Mouse (Mus musculus) myocyte (in vitro differentiated cells): ENCODE measurements around the gene Eaf2. TPM values are rescaled to one million over a fixed set of nuclear protein-coding genes. Genes with fewer than 3 reads are reported as not detected.
"Not testable (repeated sequence)": the region's sequence is repeated elsewhere in the genome, so short reads cannot be mapped to it uniquely, and the experiment has no call there.

Source experiments
- H3K27me3 ChIP-seq: one replicate; pipeline ENCODE4 v1.6.1; 2011; ENCODE audit not compliant: control insufficient read depth, insufficient read depth, insufficient read length
- H3K36me3 ChIP-seq: one replicate; pipeline ENCODE4 v1.6.1; 2011; ENCODE audit not compliant: control insufficient read depth, insufficient read depth
- H3K4me2 ChIP-seq: one replicate; pipeline ENCODE4 v1.6.1; 2011; ENCODE audit warnings: low read depth, control low read depth
- H3K4me3 ChIP-seq: one replicate; pipeline ENCODE4 v1.5.1; 2011; ENCODE audit warnings: mild to moderate bottlenecking, control low read depth, moderate library complexity
- H3K79me2 ChIP-seq: one replicate; pipeline ENCODE4 v1.6.1; 2011; ENCODE audit not compliant: control insufficient read depth, insufficient read depth
- H3ac ChIP-seq: one replicate; pipeline ENCODE4 v1.6.1; 2011; ENCODE audit not compliant: control insufficient read depth, insufficient read length
- CEBPB ChIP-seq: IDR thresholded peaks from 2 replicates; pipeline ENCODE4 v1.6.1; 2011; ENCODE audit warnings: mild to moderate bottlenecking, moderate library complexity; ENCODE audit not compliant: poor library complexity, insufficient read depth, severe bottlenecking
- E2F4 ChIP-seq: IDR thresholded peaks from one replicate; pipeline ENCODE4 v1.6.1; 2011; ENCODE audit warnings: mild to moderate bottlenecking, control low read depth, moderate library complexity; ENCODE audit not compliant: insufficient read depth
- MAX ChIP-seq: IDR thresholded peaks from one replicate; pipeline ENCODE4 v1.6.1; 2011; ENCODE audit warnings: low read depth, mild to moderate bottlenecking, control low read depth
- MYOD1 ChIP-seq, 3 experiments: IDR thresholded peaks; one replicate each; pipeline ENCODE4 v1.6.1; 2011; ENCODE audit warnings: control low read depth in 2 of 3, low read depth in 2 of 3, mild to moderate bottlenecking in 2 of 3, moderate library complexity in 1 of 3; ENCODE audit not compliant: insufficient read length in 2 of 3, control insufficient read depth in 1 of 3
- MYOG ChIP-seq, 3 experiments: IDR thresholded peaks; one replicate each; pipeline ENCODE4 v1.6.1; 2011; ENCODE audit warnings: control low read depth in 2 of 3, low read depth in 2 of 3, mild to moderate bottlenecking in 2 of 3; ENCODE audit not compliant: insufficient read length in 2 of 3, control insufficient read depth in 1 of 3, insufficient read depth in 1 of 3
- POLR2A ChIP-seq: IDR thresholded peaks from one replicate; pipeline ENCODE4 v1.6.1; 2011; ENCODE audit warnings: low read depth, mild to moderate bottlenecking, control low read depth, moderate library complexity; ENCODE audit not compliant: insufficient read length
- POLR2AphosphoS2 ChIP-seq: IDR thresholded peaks from one replicate; pipeline ENCODE4 v1.6.1; 2011; ENCODE audit warnings: low read depth, control low read depth; ENCODE audit not compliant: insufficient read length
- REST ChIP-seq: IDR thresholded peaks from one replicate; pipeline ENCODE4 v1.6.1; 2011; ENCODE audit warnings: mild to moderate bottlenecking, control low read depth, moderate library complexity; ENCODE audit not compliant: insufficient read depth, insufficient read length
- SRF ChIP-seq: IDR thresholded peaks from one replicate; pipeline ENCODE4 v1.6.1; 2011; ENCODE audit warnings: low read depth; ENCODE audit not compliant: control insufficient read depth, insufficient read length
- TCF12 ChIP-seq: IDR thresholded peaks from one replicate; pipeline ENCODE4 v1.6.1; 2011; ENCODE audit warnings: mild to moderate bottlenecking, control low read depth; ENCODE audit not compliant: poor library complexity, insufficient read depth, severe bottlenecking
- TCF3 ChIP-seq: IDR thresholded peaks from one replicate; pipeline ENCODE4 v1.6.1; 2011; ENCODE audit warnings: low read depth, control low read depth; ENCODE audit not compliant: insufficient read length
- USF1 ChIP-seq: IDR thresholded peaks from one replicate; pipeline ENCODE4 v1.6.1; 2011; ENCODE audit warnings: low read depth, mild to moderate bottlenecking, control low read depth, moderate library complexity
- polyA plus RNA-seq: library from polyadenylated mRNA; unstranded; fragments of >200 nt; fragmentation: generic; extraction: Trizol; gene quantifications from one replicate; pipeline ENCODE4 v1.2.1, GENCODE M21; 2012; ENCODE audit warnings: missing spikeins

Eaf2 gene
- polyA plus RNA-seq, 1 experiment, result 0.90 TPM

GRCm38 (mm10) chr16:36863585-36863984, 11.2 kb downstream of the Eaf2 start:
- Histone ChIP-seq H3K36me3 (peaks cover 18% of the 10 kb centered on the region), H3ac (no peak overlapping the region), H3K4me3 (no peak overlapping the region), H3K27me3 (no peaks in the 10 kb centered on the region), H3K79me2 (no peaks in the 10 kb centered on the region), H3K4me2 (no peak overlapping the region)
- TF ChIP-seq CEBPB (no peak), MYOG (IDR thresholded peaks at IDR 0.05; ENCODE audit: control insufficient read depth in 1 of 3, insufficient read depth in 1 of 3, insufficient read length in 2 of 3, low read depth in 2 of 3) (no peak)

GRCm38 (mm10) chr16:36851202-36851601, 23.6 kb downstream of the Eaf2 start:
- H3K27me3 ChIP-seq, result no peaks in the 10 kb centered on the region
- no peak overlapping the region for H3K4me3 ChIP-seq
- no peak overlapping the region for H3K4me2 ChIP-seq
- no peaks in the 10 kb centered on the region for H3K79me2 ChIP-seq
- TF ChIP-seq USF1, result no peak
- no peak for TF ChIP-seq REST
- no peak for TF ChIP-seq MYOD1 (IDR thresholded peaks at IDR 0.05; ENCODE audit: control insufficient read depth in 1 of 3, insufficient read length in 2 of 3, low read depth in 2 of 3)
- no peak for TF ChIP-seq POLR2AphosphoS2
- TF ChIP-seq TCF3, result no peak
- no peak for TF ChIP-seq MYOG (IDR thresholded peaks at IDR 0.05; ENCODE audit: control insufficient read depth in 1 of 3, insufficient read depth in 1 of 3, insufficient read length in 2 of 3, low read depth in 2 of 3)
- no peak for TF ChIP-seq POLR2A
- no peak for TF ChIP-seq CEBPB
- TF ChIP-seq SRF, result no peak
- TF ChIP-seq MAX, result no peak
- TF ChIP-seq E2F4, result no peak
- no peak for TF ChIP-seq TCF12
- peaks cover 8% of the 10 kb centered on the region for H3K36me3 ChIP-seq
- H3ac ChIP-seq, result no peak overlapping the region

GRCm38 (mm10) chr16:36846894-36847293, 27.9 kb downstream of the Eaf2 start:
- not testable (repeated sequence) for H3K4me2 ChIP-seq, H3ac ChIP-seq, H3K27me3 ChIP-seq, H3K79me2 ChIP-seq, H3K4me3 ChIP-seq
- peaks cover 38% of the 10 kb centered on the region for H3K36me3 ChIP-seq

GRCm38 (mm10) chr16:36828820-36829219, 46.0 kb downstream of the Eaf2 start:
- H3ac ChIP-seq, result peak overlapping the region; percentile 37

GRCm38 (mm10) chr16:36828054-36828786, 46.6 kb downstream of the Eaf2 start, which contains the start of gene Iqcb1:
Gene Iqcb1, plus strand, starts transcription at chr16:36828385.
- TF ChIP-seq POLR2A (peak; percentile 69), TCF12 (no peak), MYOD1 (IDR thresholded peaks at IDR 0.05; ENCODE audit: control insufficient read depth in 1 of 3, insufficient read length in 2 of 3, low read depth in 2 of 3) (peak in 2 of 3 experiments; percentile 64 to 76), CEBPB (no peak), USF1 (no peak), POLR2AphosphoS2 (peak; percentile 41), MAX (no peak), MYOG (IDR thresholded peaks at IDR 0.05; ENCODE audit: control insufficient read depth in 1 of 3, insufficient read depth in 1 of 3, insufficient read length in 2 of 3, low read depth in 2 of 3) (peak in 2 of 3 experiments; percentile 62 to 68)
- peaks cover 10% of the 10 kb centered on the region for H3K79me2 ChIP-seq

More at GRCm38 (mm10) chr16:36828820-36829219, 46.0 kb downstream of the Eaf2 start:
- Histone ChIP-seq H3K79me2 (peaks cover 10% of the 10 kb centered on the region), H3K4me2 (peak overlapping the region; percentile 78), H3K27me3 (no peaks in the 10 kb centered on the region), H3K36me3 (no peaks in the 10 kb centered on the region), H3K4me3 (peak overlapping the region; percentile 59)
- no peak for TF ChIP-seq MAX
- no peak for TF ChIP-seq E2F4
- no peak for TF ChIP-seq TCF3
- no peak for TF ChIP-seq CEBPB

GRCm38 (mm10) chr16:36827611-36828053, 47.2 kb downstream of the Eaf2 start:
- TF ChIP-seq CEBPB, result no peak
- TF ChIP-seq E2F4, result no peak
- TF ChIP-seq REST, result no peak
- TF ChIP-seq MAX, result no peak
- no peak for TF ChIP-seq TCF12
- no peak for TF ChIP-seq TCF3
- no peak for TF ChIP-seq MYOD1 (IDR thresholded peaks at IDR 0.05; ENCODE audit: control insufficient read depth in 1 of 3, insufficient read length in 2 of 3, low read depth in 2 of 3)
- TF ChIP-seq MYOG (IDR thresholded peaks at IDR 0.05; ENCODE audit: control insufficient read depth in 1 of 3, insufficient read depth in 1 of 3, insufficient read length in 2 of 3, low read depth in 2 of 3), result no peak
- no peak for TF ChIP-seq POLR2AphosphoS2
- TF ChIP-seq SRF, result no peak
- TF ChIP-seq USF1, result no peak
- TF ChIP-seq POLR2A, result no peak
- H3K79me2 ChIP-seq, result peaks cover 10% of the 10 kb centered on the region
- H3K4me3 ChIP-seq, result peak overlapping the region; percentile 59
- H3K27me3 ChIP-seq, result no peaks in the 10 kb centered on the region
- peak overlapping the region; percentile 37 for H3ac ChIP-seq
- H3K36me3 ChIP-seq, result no peaks in the 10 kb centered on the region
- peak overlapping the region; percentile 84 for H3K4me2 ChIP-seq

More at GRCm38 (mm10) chr16:36828054-36828786, 46.6 kb downstream of the Eaf2 start, which contains the start of gene Iqcb1:
- peak within 1 kb of the TSS; percentile 37 for H3ac ChIP-seq
- no peaks in the 10 kb centered on the region for H3K36me3 ChIP-seq
- peak within 1 kb of the TSS; percentile 59 for H3K4me3 ChIP-seq
- peak within 1 kb of the TSS; percentile 84 for H3K4me2 ChIP-seq
- no peaks in the 10 kb centered on the region for H3K27me3 ChIP-seq
